Mouse (Mus musculus): Measurements from ENCODE around the gene Anxa6.

Gene Anxa6

DNA sequence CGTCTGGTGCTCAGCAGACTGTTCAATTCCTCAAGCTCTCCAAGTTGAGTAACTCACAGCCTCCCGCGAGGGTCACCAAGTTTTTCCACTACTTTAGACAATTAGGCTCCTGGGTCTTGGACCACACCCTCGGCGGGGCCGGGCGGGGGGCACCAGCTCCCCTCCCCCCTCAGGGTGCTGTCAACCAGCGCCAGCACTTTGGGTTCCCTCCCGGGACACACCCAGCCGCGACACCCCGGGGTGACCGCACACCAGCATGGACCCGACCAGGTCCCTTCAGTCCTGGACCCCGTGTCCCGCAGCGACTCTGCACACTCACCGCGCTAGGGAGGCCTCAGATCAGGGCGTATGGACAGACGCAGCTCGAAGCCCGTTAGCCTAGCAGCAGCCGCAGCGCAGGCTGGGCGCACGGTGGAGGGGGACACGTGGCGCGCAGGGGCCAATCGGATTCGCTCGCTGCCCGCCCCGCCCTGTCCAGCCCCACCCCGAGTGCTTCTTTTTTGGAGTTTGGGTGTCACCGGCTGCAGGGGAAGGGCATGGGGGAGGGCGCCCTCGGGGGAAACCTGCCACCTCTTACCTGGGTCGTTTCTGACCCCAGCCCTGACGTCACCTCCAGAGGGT lies at the start of gene Anxa6:
Gene Anxa6, minus strand, starts transcription at position 406 of the 621 bp plus-strand sequence.
- peak; percentile 91 for DNase-seq

- no peak for DNase-seq
Observed at GRCm38 (mm10) chr11:55081206-55081605, 48.0 kb upstream of the Anxa6 start.

GRCm38 (mm10) chr11:55079180-55079579 lies 45.9 kb upstream of the Anxa6 start:
- no peak for DNase-seq

GRCm38 (mm10) chr11:55078502-55078901 lies 45.3 kb upstream of the Anxa6 start:
- DNase-seq = no peak

GRCm38 (mm10) chr11:55077331-55078231 lies 44.3 kb upstream of the Anxa6 start, which contains the start of gene Ccdc69:
Gene Ccdc69 (minus strand): TSS chr11:55078131.
- DNase-seq = peak; percentile 71

GRCm38 (mm10) chr11:55076234-55076633 lies 43.0 kb upstream of the Anxa6 start:
- DNase-seq = no peak

DNA sequence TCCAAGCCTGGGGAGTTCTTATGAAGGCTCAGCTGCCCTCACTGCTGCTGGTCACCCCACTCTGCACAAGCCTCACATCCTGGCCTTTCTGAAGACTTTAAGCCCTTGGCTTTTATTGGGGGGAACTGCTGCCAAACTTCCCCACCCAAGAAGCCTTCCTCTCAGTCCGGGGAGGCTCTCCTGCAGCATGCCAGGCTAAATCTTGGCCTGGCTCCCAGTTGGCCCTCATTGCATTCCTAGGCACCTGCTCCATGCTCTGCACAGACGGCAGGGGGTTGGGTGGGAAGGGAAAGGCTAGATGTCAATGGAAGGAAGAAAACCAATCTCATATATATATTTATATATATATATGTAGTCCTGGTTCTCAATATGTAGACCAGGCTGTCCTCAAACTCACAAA lies 42.4 kb upstream of the Anxa6 start:
- peak; percentile 54 for DNase-seq

- DNase-seq = no peak
Observed at GRCm38 (mm10) chr11:55073191-55073590, 39.9 kb upstream of the Anxa6 start.

GRCm38 (mm10) chr11:55072467-55072866 lies 39.2 kb upstream of the Anxa6 start:
- no peak for DNase-seq

GRCm38 (mm10) chr11:55071344-55071743 lies 38.1 kb upstream of the Anxa6 start:
- no peak for DNase-seq

DNA sequence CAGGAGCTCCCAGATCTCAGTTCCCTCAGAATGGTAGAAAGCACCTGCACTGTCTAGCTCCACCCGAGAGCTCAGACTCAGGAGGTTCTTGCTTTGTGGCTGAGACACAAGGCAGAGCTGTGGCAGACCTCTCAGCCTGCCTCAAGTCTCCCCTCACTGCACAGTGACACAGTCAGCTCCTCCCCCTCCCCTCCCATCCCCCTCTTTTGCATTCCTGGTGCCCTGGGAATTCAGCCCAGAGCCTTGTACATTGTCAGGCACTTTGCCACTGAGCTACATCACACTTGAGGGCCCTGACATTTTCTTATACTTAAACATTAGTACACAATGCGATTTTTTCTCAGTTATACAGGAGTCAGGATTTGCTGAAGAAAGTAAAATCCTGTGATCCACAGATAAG lies 35.8 kb upstream of the Anxa6 start:
- DNase-seq = no peak

- DNase-seq = no peak
Observed at GRCm38 (mm10) chr11:55066921-55067320, 33.7 kb upstream of the Anxa6 start.

GRCm38 (mm10) chr11:55062856-55063255 lies 29.6 kb upstream of the Anxa6 start:
- no peak for DNase-seq

DNA sequence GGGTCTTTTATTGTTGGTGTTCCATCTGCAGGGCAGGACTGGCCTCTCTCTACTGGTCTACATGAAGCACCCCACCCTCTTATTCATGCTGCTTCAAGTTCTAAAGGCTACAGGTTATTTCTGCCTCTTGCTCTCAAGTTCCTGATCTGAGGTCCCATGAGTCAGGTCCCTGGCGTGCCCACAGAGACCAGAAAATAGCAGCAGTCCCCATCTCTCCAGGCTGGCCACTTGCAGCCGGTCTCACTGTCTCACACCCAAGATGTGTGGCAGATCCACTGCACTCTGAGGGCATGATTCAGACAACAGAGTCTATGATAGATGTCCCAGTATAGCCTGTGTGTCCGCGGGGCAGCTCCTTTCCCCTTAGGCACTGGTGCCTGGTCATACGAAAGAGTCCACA lies 27.6 kb upstream of the Anxa6 start:
- DNase-seq = no peak

DNA sequence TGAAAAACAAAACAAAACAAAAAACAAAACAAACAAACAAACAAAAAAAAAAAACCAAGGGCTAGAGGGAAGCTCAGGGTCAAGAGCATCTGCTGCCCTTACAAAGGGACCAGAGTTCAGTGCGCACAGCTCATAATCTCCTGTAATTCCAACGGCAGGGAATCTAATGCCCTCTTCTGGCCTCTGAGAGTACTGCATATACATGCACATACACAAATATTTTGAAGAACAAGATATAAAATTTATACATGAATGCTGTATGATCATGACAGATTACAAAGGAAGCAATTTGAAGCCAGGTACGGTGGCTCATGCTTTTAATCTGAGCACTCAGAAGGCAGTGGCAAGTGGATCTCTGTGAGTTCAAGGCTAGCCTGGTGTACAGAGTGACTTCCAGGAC lies 24.3 kb upstream of the Anxa6 start:
- DNase-seq = no peak

DNA sequence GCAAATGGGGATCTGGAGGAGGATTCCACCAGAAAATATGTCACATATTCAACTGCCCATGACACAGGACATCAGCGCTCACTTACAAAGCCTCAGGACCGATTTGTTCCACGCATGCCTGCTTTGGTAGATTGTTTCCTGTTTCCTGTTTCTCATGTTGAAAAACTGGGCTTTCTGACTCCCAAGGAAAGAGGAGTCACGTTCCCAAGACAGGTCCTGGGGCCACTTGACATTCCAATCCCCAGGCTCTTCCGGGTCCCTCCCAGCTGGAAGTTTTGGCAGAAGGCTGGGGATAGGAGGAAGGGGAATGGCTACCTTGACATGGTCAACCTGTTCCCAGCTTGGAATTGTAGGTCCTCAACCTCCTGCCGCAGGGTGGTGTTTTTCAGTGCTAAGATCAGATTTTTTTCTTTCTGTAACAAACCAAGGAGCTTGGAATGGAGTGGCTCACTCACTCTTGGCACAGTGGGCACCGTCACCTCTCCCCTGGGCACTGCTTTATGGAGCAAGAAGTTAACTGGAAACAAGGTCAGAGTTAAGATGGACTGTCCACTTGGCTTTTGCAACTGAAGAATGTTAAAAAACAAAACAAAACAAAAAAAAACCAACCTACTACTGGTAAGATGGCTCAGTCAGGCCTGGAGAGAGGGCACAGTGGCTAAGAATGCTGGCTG lies 17.7 kb upstream of the Anxa6 start:
- peak; percentile 26 for DNase-seq

DNA sequence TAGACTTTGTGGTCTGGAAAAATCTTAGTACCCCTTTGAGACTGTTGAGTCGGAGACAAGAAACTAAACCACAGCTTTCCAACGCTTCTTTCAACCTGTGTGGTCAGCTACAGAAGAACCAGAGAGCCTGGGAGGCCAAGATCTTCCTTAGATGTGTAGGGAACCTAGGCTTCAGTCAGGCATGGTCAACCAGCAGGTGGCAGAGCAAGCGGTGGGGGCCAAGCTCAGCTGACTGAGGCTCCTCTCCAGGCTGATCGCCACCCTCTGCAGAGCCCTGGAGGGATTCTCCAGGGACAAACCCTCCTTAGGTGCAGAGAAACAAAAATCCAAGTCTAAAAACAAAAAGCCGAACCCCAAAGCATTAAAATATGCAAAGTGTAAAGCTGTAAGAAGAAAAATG lies 13.4 kb upstream of the Anxa6 start:
- DNase-seq = peak; percentile 79

DNA sequence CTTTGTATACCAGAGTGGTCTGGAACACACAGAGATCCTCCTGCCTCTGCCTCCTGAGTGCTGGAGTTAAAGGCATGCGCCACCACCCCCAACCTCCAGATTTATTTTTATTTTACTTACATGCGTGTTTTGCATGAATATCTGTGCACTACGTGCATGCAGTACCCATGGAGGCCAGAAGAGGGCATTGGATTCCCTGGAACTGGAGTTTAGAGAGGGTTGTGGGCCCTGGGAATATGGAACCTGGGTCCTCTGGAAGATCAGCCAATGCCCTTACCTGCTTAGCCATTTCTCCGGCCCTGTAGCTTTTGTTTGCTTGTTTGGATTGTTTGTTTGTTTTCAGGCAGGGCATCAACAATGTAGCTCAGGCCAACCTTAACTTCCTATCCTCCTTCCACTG lies 8.1 kb upstream of the Anxa6 start:
- peak; percentile 43 for DNase-seq

DNA sequence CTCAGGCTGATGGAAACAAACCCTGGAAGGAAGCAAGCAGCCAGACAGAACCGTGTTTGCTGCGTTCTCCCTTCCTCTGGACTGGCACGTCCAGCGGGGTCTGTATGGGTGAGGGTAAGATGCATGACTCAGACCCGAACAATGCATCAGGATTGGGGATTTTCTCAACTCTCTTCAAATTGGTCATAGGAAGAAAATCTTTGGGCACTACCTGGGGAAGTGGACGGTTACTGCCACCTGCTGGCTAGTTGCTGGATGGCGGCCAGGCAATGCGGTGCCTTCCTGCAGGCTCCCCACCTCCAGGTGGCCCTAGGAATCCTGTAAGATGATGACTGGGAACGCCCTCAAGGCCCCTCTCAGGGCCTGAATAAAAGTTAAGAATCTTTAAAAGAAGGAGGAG lies 6.3 kb upstream of the Anxa6 start:
- DNase-seq = peak; percentile 90

DNA sequence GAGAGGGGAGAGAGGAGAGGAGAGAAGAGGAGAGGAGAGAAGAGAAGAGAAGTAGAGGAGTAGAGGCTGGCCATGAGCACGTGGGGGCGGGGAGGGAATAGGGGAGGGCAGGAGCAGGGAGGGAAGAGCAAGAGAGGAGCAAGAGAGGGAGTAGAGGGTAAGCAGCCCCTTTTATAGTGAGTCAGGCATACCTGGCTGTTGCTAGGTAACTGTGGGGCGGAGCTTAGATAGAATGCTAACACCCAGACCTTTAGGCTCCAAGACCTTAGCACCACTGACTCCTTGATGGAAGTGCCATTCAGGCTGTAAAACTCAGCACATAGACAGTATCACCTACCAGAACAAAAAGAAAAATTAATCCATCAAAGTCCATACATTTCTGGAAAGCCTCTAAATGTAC lies 3.4 kb upstream of the Anxa6 start:
- DNase-seq = no peak

GRCm38 (mm10) chr11:55032286-55032685 lies 959 bp downstream of the Anxa6 start:
- no peak for DNase-seq

GRCm38 (mm10) chr11:55031991-55032280 lies 1.3 kb downstream of the Anxa6 start:
- no peak for DNase-seq

- peak; percentile 25 for DNase-seq
Observed at GRCm38 (mm10) chr11:55031211-55031990, 1.8 kb downstream of the Anxa6 start.
